Mouse (Mus musculus): ENCODE results near the gene Nsl1.

The Nsl1 gene

GRCm38 (mm10) chr1:191093578-191093977 is 30.8 kb downstream of the Nsl1 start:
- no peak for DNase-seq (ENCODE audit: low read depth, low spot score)

GRCm38 (mm10) chr1:191095019-191095418 is 32.2 kb downstream of the Nsl1 start:
- DNase-seq (ENCODE audit: low read depth, low spot score) = no peak

GRCm38 (mm10) chr1:191096871-191097681 is 34.3 kb downstream of the Nsl1 start:
- DNase-seq (ENCODE audit: low read depth, low spot score) = no peak

GRCm38 (mm10) chr1:191097802-191098747 is 35.3 kb downstream of the Nsl1 start, which contains the start of gene Batf3:
Gene Batf3, plus strand, starts transcription at chr1:191097847.
- DNase-seq (ENCODE audit: low read depth, low spot score) = no peak

GRCm38 (mm10) chr1:191099114-191099513 is 36.3 kb downstream of the Nsl1 start:
- DNase-seq (ENCODE audit: low read depth, low spot score) = no peak

GRCm38 (mm10) chr1:191099772-191100291 is 37.0 kb downstream of the Nsl1 start:
- DNase-seq (ENCODE audit: low read depth, low spot score) = no peak

- DNase-seq (ENCODE audit: low read depth, low spot score) = no peak
Observed at GRCm38 (mm10) chr1:191102730-191103370, 40.0 kb downstream of the Nsl1 start.

GRCm38 (mm10) chr1:191105246-191105645 is 42.4 kb downstream of the Nsl1 start:
- no peak for DNase-seq (ENCODE audit: low read depth, low spot score)

- DNase-seq (ENCODE audit: low read depth, low spot score) = no peak
Observed at GRCm38 (mm10) chr1:191107306-191107705, 44.5 kb downstream of the Nsl1 start.

GRCm38 (mm10) chr1:191109907-191110306 is 47.1 kb downstream of the Nsl1 start:
- no peak for DNase-seq (ENCODE audit: low read depth, low spot score)

GRCm38 (mm10) chr1:191111146-191111545 is 48.3 kb downstream of the Nsl1 start:
- DNase-seq (ENCODE audit: low read depth, low spot score) = no peak

GRCm38 (mm10) chr1:191114868-191115267 is 52.1 kb downstream of the Nsl1 start:
- no peak for DNase-seq (ENCODE audit: low read depth, low spot score)

GRCm38 (mm10) chr1:191115514-191116238 is 52.9 kb downstream of the Nsl1 start:
- DNase-seq (ENCODE audit: low read depth, low spot score) = no peak

- no peak for DNase-seq (ENCODE audit: low read depth, low spot score)
Observed at GRCm38 (mm10) chr1:191122744-191123143, 59.9 kb downstream of the Nsl1 start.

GRCm38 (mm10) chr1:191123696-191124095 is 60.9 kb downstream of the Nsl1 start:
- no peak for DNase-seq (ENCODE audit: low read depth, low spot score)

GRCm38 (mm10) chr1:191124288-191124687 is 61.5 kb downstream of the Nsl1 start:
- DNase-seq (ENCODE audit: low read depth, low spot score) = no peak

- no peak for DNase-seq (ENCODE audit: low read depth, low spot score)
Observed at GRCm38 (mm10) chr1:191125811-191126638, 63.2 kb downstream of the Nsl1 start.

- no peak for DNase-seq (ENCODE audit: low read depth, low spot score)
Observed at GRCm38 (mm10) chr1:191131692-191132091, 68.9 kb downstream of the Nsl1 start.

- DNase-seq (ENCODE audit: low read depth, low spot score) = no peak
Observed at GRCm38 (mm10) chr1:191132240-191132639, 69.4 kb downstream of the Nsl1 start.

GRCm38 (mm10) chr1:191132934-191133333 is 70.1 kb downstream of the Nsl1 start:
- no peak for DNase-seq (ENCODE audit: low read depth, low spot score)
